Mouse (Mus musculus) forebrain, embryonic 16.5 days (tissue): ENCODE data around the gene Cox4i2. TPM values are rescaled to one million over a fixed set of nuclear protein-coding genes. Genes with fewer than 3 reads are reported as not detected.

Experiments
- ATAC-seq: fragments of 200-750 bp; cut with Nextera tagmentation; 2 replicates; pipeline ENCODE4 v1.8.0; 2017; ENCODE audit warnings: mild to moderate bottlenecking, moderate library complexity
- H3K27ac ChIP-seq: fragments of 300-500 bp; sonication (generic); 2 replicates; pipeline ENCODE4 v1.5.1; 2014; ENCODE audit warnings: low read length, control low read depth
- H3K27me3 ChIP-seq: fragments of 300-500 bp; sonication (generic); replicated peaks from 2 replicates; pipeline ENCODE4 v1.6.1; 2014; ENCODE audit warnings: low read length; ENCODE audit not compliant: control insufficient read depth, insufficient read depth
- H3K36me3 ChIP-seq: fragments of 300-500 bp; sonication (generic); 2 replicates; pipeline ENCODE4 v1.6.1; 2014; ENCODE audit not compliant: control insufficient read depth, insufficient read depth
- H3K4me1 ChIP-seq: fragments of 300-500 bp; sonication (generic); replicated peaks from 2 replicates; pipeline ENCODE4 v1.6.1; 2014; ENCODE audit warnings: low read length; ENCODE audit not compliant: control insufficient read depth, insufficient read depth
- H3K4me2 ChIP-seq: fragments of 300-500 bp; sonication (generic); 2 replicates; pipeline ENCODE4 v1.6.1; 2014; ENCODE audit warnings: mild to moderate bottlenecking, low read length, control low read depth
- H3K4me3 ChIP-seq: fragments of 300-500 bp; sonication (generic); replicated peaks from 2 replicates; pipeline ENCODE4 v1.5.1; 2014; ENCODE audit warnings: mild to moderate bottlenecking, low read length, control low read depth
- H3K9ac ChIP-seq: fragments of 300-500 bp; sonication (generic); replicated peaks from 2 replicates; pipeline ENCODE4 v1.6.1; 2014; ENCODE audit warnings: low read depth, low read length, control low read depth
- H3K9me3 ChIP-seq: fragments of 300-500 bp; sonication (generic); 2 replicates; pipeline ENCODE4 v1.6.1; 2016; ENCODE audit warnings: low read length; ENCODE audit not compliant: control insufficient read depth
- WGBS: fragments of 180-500 bp; shearing (Covaris S2); extraction: QIAGEN DNeasy Blood & Tissue Kit; methylation state at CpG from one replicate; pipeline ENCODE4 v1.1.7; 2014; 5-methylcytosine and 5-hydroxymethylcytosine counted together
- polyA plus RNA-seq: library from polyadenylated mRNA; unstranded; fragments of >200 nt; fragmentation: Nextera tagmentation; extraction: Ambion mirVana; gene quantifications from 2 replicates; pipeline ENCODE4 v1.2.1, GENCODE M21; 2015

The Cox4i2 gene
- polyA plus RNA-seq, 1 experiment from 2014 or later, result 4.7 TPM

DNA sequence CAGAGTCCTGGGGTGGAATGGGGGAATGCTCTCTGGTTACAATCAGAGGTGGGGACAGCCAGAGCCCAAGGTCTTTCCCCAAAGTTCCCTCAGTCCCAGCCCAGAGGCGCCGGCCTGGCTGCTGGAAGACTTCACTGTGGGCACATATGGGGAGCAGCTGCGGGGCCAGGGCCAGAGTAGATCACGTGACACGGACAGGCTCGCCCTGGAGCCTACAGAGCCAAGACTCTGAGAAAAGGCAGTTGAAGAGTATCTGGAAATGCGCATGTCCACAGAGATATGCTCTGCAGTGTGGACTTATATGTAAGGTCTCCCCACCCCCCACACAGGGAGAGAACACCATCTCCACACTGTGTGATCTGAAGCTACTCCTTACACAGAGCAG lies 24.3 kb upstream of the Cox4i2 start:
- Histone ChIP-seq H3K36me3 (no peaks in the 10 kb centered on the region), H3K4me2 (no peak overlapping the region), H3K27me3 (no peaks in the 10 kb centered on the region), H3K4me1 (peaks cover 4% of the 10 kb centered on the region), H3K9ac (no peak overlapping the region), H3K9me3 (no peaks in the 10 kb centered on the region), H3K27ac (no peak overlapping the region), H3K4me3 (no peak overlapping the region)
- ATAC-seq, result no peak; the same call in 1 of the 2 replicates
- 64% methylated on average over 7 of the region's 7 CpGs for WGBS

DNA sequence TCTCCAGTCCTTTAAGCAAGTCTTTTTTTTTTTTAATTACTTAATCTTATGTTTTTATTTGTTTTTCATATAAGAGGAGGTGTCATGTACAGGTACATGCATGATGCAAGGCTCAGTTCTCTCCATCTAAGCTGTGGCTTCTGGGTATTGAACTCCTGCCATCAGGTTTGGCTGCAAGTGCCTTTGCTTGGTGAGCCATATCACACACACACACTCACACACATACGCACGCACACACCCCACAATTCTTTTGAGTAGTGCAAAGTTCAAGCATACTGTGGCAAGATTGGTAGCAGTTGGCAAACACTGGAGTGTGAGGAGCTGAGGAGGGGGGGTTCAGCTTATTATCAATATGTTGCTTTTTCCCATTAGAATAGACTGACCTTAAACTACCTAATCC lies 20.8 kb upstream of the Cox4i2 start:
- Histone ChIP-seq H3K27me3 (peaks cover 9% of the 10 kb centered on the region; the same call in 1 of the 2 replicates), H3K4me2 (no peak overlapping the region), H3K9ac (no peak overlapping the region), H3K4me1 (peaks cover 34% of the 10 kb centered on the region), H3K27ac (no peak overlapping the region), H3K9me3 (no peaks in the 10 kb centered on the region), H3K36me3 (no peaks in the 10 kb centered on the region), H3K4me3 (no peak overlapping the region)
- ATAC-seq, result no peak
- WGBS, result 87% methylated on average over 2 of the region's 2 CpGs

DNA sequence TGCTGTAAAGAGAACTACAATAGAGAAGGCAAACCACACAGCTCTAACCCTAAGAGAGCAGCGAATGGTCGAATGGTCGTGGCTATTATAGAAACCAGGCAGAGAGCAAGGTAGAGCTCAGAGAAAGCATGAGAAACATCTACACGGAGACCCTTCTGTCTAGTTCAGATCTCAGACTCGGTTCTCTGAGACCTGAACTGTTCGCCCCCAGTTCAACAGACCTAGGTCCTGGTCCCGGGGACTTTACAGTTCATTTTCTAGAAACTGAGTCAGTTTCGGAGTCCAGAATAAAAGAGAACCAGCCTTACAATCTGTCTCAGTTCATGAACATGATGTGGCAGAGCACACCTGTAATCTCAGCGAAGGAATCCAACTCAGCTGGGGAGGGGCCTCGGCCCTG lies 19.5 kb upstream of the Cox4i2 start:
- peaks cover 42% of the 10 kb centered on the region for H3K4me1 ChIP-seq
- H3K4me3 ChIP-seq, result peak overlapping the region; percentile 49
- ATAC-seq, result peak; percentile 29; the same call in 1 of the 2 replicates
- 18% methylated on average over 10 of the region's 10 CpGs for WGBS
- H3K9me3 ChIP-seq, result no peaks in the 10 kb centered on the region
- no peaks in the 10 kb centered on the region for H3K36me3 ChIP-seq
- H3K27ac ChIP-seq, result no peak overlapping the region
- peak overlapping the region; percentile 87 for H3K4me2 ChIP-seq
- H3K27me3 ChIP-seq, result peaks cover 10% of the 10 kb centered on the region; the same call in 1 of the 2 replicates
- H3K9ac ChIP-seq, result peak overlapping the region; percentile 36

DNA sequence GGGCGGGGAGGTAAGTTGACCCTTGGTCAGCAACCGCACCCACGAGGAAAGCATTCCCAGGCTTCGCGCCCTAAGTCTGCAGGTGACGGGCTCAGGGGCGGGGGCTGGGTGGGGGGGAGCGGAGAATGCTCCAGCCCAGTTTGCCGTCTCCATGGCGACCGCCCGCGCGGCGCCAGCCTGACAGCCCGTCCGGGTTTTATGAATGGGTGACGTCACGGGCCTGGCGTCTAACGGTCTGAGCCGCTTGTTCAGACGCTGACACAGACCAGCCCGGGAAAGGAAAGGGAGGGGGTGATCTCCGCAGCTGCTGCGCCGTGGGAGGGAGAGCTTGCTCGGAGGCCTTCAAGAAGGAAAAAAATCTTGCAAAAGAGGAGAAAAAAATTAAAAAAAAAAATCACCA lies 19.0 kb upstream of the Cox4i2 start:
- peak overlapping the region; percentile 87 for H3K4me2 ChIP-seq
- peak; percentile 95 for ATAC-seq
- peaks cover 42% of the 10 kb centered on the region for H3K4me1 ChIP-seq
- peaks cover 10% of the 10 kb centered on the region; the same call in 1 of the 2 replicates for H3K27me3 ChIP-seq
- H3K36me3 ChIP-seq, result no peaks in the 10 kb centered on the region
- H3K27ac ChIP-seq, result peak overlapping the region; percentile 66
- WGBS, result under 1% methylated on average over 28 of the region's 28 CpGs
- no peaks in the 10 kb centered on the region for H3K9me3 ChIP-seq
- H3K4me3 ChIP-seq, result peak overlapping the region; percentile 49
- peak overlapping the region; percentile 36 for H3K9ac ChIP-seq

DNA sequence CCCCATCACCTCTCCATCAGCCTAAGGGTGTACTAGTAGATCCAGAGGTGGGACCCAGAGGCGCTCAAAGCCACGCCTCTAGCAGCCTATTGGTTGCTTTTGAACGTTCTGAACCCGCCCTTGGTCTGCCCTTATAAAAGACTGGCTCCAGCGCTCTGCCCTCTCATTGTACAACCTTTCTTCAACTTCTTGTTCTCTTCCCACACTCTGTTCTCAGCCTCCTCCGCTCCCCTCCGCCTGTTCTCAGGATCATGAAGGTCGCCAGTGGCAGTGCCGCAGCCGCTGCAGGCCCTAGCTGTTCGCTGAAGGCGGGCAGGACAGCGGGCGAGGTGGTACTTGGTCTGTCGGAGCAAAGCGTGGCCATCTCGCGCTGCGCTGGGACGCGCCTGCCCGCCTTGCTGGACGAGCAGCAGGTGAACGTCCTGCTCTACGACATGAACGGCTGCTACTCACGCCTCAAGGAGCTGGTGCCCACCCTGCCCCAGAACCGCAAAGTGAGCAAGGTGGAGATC lies 17.8 kb upstream of the Cox4i2 start, which contains the start of gene Id1:
Id1 (plus strand) TSS at position 162 of the 512 bp plus-strand sequence.
- H3K4me2 ChIP-seq, result peak within 1 kb of the TSS; percentile 87
- H3K4me1 ChIP-seq, result peaks cover 42% of the 10 kb centered on the region
- H3K9ac ChIP-seq, result peak within 1 kb of the TSS; percentile 61
- under 1% methylated on average over 28 of the region's 28 CpGs for WGBS
- H3K36me3 ChIP-seq, result no peaks in the 10 kb centered on the region
- H3K9me3 ChIP-seq, result no peaks in the 10 kb centered on the region
- H3K27ac ChIP-seq, result peak within 1 kb of the TSS; percentile 66
- peak; percentile 47 for ATAC-seq
- H3K4me3 ChIP-seq, result peak within 1 kb of the TSS; percentile 49
- peaks cover 10% of the 10 kb centered on the region; the same call in 1 of the 2 replicates for H3K27me3 ChIP-seq

DNA sequence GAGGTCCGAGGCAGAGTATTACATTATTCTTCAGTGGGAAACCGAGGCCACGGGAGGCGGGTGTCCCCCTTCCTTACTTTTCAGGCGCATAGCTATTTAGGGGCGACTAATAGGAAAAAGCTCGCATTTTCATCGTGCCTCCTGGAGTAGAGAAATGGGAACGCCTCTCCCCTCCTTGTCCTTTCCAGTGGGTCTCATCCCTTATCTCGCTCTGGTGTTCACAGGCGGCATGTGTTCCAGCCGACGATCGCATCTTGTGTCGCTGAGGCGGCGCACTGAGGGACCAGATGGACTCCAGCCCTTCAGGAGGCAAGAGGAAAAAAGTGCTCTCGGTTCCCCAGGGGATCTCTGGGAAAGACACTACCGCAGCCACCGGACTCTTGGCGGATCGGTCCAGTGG lies 17.2 kb upstream of the Cox4i2 start:
- H3K27me3 ChIP-seq, result peaks cover 10% of the 10 kb centered on the region; the same call in 1 of the 2 replicates
- H3K9ac ChIP-seq, result peak overlapping the region; percentile 61
- H3K4me3 ChIP-seq, result peak overlapping the region; percentile 49
- peak overlapping the region; percentile 87 for H3K4me2 ChIP-seq
- H3K36me3 ChIP-seq, result no peaks in the 10 kb centered on the region
- 0 out of 2 replicates have a peak overlapping the region, but pooled peaks have one; percentile 6 for H3K27ac ChIP-seq
- peaks cover 46% of the 10 kb centered on the region for H3K4me1 ChIP-seq
- WGBS, result 0% methylated on average over 22 of the region's 22 CpGs
- no peaks in the 10 kb centered on the region for H3K9me3 ChIP-seq
- no peak for ATAC-seq

DNA sequence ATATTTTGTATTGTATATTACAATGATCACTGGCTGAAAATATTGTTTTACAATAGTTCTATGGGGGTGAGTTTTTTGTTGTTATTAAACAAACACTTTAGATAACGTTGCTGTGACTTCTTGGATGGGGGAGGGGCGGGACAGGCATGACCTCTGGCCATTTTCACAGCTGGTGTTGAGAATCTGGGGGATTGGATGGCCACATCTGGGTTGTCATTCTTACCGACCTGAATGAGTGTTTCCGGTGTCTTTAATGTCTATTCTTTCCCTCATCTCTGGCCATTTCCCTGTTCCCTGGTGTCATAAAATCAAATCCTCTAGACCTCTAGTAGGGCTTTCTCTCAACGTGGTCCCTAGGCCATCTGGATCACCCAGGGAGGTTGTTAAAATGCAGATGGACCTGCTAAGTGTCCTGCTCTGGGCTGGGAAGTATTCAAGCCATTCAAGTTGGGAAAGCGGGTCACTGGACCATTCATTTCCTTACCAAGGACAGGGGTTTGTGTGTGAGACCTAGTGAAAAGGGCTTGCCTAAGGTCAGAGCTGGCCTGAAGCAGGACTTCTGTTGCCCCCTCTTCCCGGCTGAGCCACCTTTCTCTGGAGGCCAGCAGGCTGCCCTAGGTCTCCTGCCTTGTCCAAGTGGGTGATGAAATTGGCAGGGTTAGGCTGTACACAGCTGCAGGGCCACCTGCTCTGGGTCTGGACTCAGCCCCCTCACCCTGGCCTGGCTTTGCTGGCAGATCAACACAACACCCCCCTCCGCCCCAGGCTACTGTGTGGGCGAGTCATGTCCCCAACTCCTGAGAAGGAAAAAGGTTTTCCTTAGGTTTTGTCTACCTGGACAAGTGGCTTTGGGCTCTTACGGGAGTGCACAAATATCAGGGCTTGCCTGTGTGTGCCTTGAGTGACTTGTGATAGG lies 16.4 kb upstream of the Cox4i2 start:
- peak overlapping the region; percentile 87 for H3K4me2 ChIP-seq
- H3K27ac ChIP-seq, result 0 out of 2 replicates have a peak overlapping the region, but pooled peaks have one; percentile 21
- H3K9me3 ChIP-seq, result no peaks in the 10 kb centered on the region
- H3K4me3 ChIP-seq, result peak overlapping the region; percentile 49
- peaks cover 10% of the 10 kb centered on the region; the same call in 1 of the 2 replicates for H3K27me3 ChIP-seq
- H3K4me1 ChIP-seq, result peaks cover 47% of the 10 kb centered on the region
- WGBS, result 24% methylated on average over 10 of the region's 10 CpGs
- no peaks in the 10 kb centered on the region for H3K36me3 ChIP-seq
- H3K9ac ChIP-seq, result peak overlapping the region; percentile 34
- no peak for ATAC-seq

DNA sequence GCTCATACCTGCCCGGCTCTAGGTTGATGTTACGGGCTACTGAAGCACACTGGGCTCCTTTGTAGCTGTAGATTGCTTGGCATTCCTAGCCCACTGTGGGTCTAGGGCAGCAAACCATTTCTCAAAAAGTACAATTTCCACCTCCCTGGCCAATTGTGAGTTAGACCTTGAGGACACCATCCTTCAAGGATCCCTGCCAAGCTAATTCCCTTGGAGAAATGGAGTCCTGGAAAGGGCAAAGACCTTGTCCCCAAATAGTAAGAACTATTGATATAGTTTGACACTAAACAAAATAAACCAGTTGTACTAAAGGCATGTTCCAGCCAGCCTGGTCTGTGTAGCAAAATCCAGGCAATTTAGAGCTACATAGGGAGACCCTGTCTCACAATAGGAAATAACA lies 15.6 kb upstream of the Cox4i2 start:
- Histone ChIP-seq H3K27ac (no peak overlapping the region), H3K4me3 (no peak overlapping the region; the same call in 1 of the 2 replicates), H3K4me1 (peaks cover 47% of the 10 kb centered on the region), H3K4me2 (peak overlapping the region; percentile 87), H3K36me3 (no peaks in the 10 kb centered on the region), H3K9me3 (no peaks in the 10 kb centered on the region), H3K27me3 (peaks cover 10% of the 10 kb centered on the region; the same call in 1 of the 2 replicates), H3K9ac (no peak overlapping the region)
- 68% methylated on average over 2 of the region's 2 CpGs for WGBS
- ATAC-seq, result no peak
